Mouse (Mus musculus) embryonic stem cell, embryonic (primary cell): ENCODE results near the gene Cd3e.

Experiments used
- CTCF ChIA-PET, 4 experiments: fragments of 300-600 bp in 2 of 4; fragments of 350-600 bp in 2 of 4; sonication (Branson Sonifier 250); formaldehyde crosslinking; loops; one replicate each; lab custom pipeline; 2022; ENCODE audit warnings: inconsistent platforms in 2 of 4; lab: Charles Lee
- POLR2A ChIA-PET, 4 experiments: fragments of 300-600 bp in 2 of 4; fragments of 350-600 bp in 2 of 4; sonication (Branson Sonifier 250); formaldehyde crosslinking; loops; one replicate each; lab custom pipeline; 2022; ENCODE audit warnings: antibody characterized with exemption in 4 of 4, inconsistent platforms in 1 of 4; lab: Charles Lee

Cd3e gene

DNA sequence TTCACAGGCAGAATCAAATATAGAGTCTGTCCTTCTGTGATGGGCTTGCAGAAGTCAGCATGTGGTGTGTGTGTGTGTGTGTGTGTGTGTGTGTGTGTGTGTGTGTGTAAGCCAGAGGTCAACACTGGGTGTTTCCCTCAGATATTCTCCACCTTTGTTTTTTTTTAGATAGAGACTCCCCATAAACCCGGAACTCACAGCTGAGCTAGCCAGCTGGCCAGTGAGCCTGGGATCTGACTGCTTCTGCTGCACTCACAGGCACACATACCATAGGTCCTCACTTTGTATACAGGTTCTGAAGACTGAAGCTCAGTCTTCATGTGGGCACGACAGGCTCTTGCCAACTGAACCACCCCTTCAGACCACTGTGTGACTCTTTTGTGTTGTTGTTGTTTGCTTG lies 22.8 kb upstream of the Cd3e start:
- ChIA-PET POLR2A (interaction anchor here in 1 of 4 experiments (0.6 kb wide), 1 partner anchor 23 kb away, joined by 4 read pairs; the partner anchor contains the start of gene Cd3e), CTCF (no interaction called here)

- ChIA-PET POLR2A (interaction anchor here in 2 of 4 experiments (0.8 to 2.7 kb wide), 7 partner anchors 11 to 92 kb away, joined by 3 to 27 read pairs (median 4); partner anchors contain the start of gene Ube4a (in 1 of the 2)), CTCF (interaction anchor here in 1 of 4 experiments (0.6 kb wide), 1 partner anchor 92 kb away, joined by 3 read pairs; no protein-coding TSS in a partner anchor)
These were observed 20.9 kb upstream of the Cd3e start for GRCm38 (mm10) chr9:45030341-45030740.

DNA sequence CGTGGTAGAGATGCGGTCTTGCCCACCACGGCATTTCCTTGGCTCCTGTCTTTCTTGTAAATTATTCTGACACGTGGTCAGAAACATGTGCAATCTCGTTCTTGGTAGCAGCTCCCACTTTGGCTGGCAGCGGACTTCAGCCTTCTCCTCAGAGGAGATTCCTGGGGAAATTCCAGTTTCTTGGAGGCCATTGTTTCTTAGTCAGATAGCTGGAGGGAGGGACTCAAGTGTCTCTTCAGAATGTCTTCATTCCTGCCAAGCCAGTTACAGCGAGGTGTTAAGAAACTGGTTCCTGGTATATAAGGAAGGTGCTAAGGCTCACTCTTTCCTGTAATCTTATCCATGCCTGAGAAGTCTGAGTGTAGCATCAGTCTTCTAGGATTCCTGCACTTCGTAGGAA lies 17.9 kb upstream of the Cd3e start:
- ChIA-PET CTCF (no interaction called here), POLR2A (interaction anchor here in 1 of 4 experiments (1.5 kb wide), 1 partner anchor 14 kb away, joined by 3 read pairs; no protein-coding TSS in a partner anchor)

DNA sequence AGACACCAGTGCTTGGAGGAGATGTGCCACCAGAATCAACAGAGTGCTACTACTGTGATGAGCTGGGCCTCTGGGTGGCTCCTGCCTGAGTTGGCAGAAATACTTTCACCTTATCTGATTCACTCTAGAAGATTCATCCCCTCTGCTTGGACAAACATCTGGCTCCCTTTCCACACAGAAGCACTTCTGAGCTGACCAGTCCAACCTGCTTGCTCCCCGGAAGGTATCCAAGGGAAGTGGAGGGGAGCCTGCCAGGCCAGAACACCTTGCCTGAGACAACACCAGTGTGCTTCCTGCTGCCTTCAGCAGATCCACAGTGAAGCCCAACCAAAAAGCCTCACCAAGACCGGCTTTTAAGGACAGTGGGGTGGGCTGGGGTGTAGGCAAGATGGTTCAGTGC lies 14.8 kb upstream of the Cd3e start:
- POLR2A ChIA-PET, result interaction anchor here in 1 of 4 experiments (0.7 to 1.8 kb wide), 3 partner anchors 13 to 28 kb away, joined by 3 to 6 read pairs (median 4); no protein-coding TSS in a partner anchor
- CTCF ChIA-PET, result interaction anchor here in 2 of 4 experiments (0.7 to 3.1 kb wide), 4 partner anchors 110 to 407 kb away, joined by 3 to 30 read pairs (median 9); no protein-coding TSS in a partner anchor

GRCm38 (mm10) chr9:45023638-45024037 lies 14.2 kb upstream of the Cd3e start:
- ChIA-PET POLR2A (interaction anchor here in 1 of 4 experiments (0.7 to 1.8 kb wide), 4 partner anchors 14 to 173 kb away, joined by 3 to 6 read pairs (median 4); no protein-coding TSS in a partner anchor), CTCF (interaction anchor here in 3 of 4 experiments (0.6 to 3.1 kb wide), 9 partner anchors 12 to 408 kb away, joined by 3 to 30 read pairs (median 6); no protein-coding TSS in a partner anchor)

GRCm38 (mm10) chr9:45022800-45023199 lies 13.4 kb upstream of the Cd3e start:
- ChIA-PET POLR2A (interaction anchor here in 2 of 4 experiments (0.9 to 1.8 kb wide), 5 partner anchors 15 to 174 kb away, joined by 3 to 6 read pairs (median 3); no protein-coding TSS in a partner anchor), CTCF (interaction anchor here (0.5 to 3.1 kb wide), 45 partner anchors 9 to 389 kb away, joined by 3 to 32 read pairs (median 4); partner anchors contain the start of genes Cd3g (in 1 of the 4), Mpzl2 (in 1 of the 4) and Scn4b (in 1 of the 4))

DNA sequence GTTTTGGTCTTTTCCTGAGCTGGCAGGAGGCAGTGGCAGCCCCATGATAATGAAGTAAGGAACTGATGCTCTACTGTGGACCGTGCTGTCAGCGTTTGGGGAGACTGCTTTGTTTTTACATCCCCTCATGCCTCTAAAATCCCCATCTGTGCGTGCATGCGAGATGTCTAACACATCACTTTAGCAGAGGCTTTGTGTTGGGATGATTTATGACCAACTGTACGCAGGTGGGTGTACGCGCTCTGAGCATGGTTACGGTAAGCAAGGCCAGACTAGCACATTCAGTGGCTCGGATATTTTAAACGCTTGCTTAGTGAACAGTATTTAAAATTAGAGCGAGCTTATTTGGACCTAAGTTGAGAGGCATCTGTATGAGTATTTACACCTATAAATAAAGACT lies 8.6 kb upstream of the Cd3e start:
- ChIA-PET POLR2A (no interaction called here), CTCF (interaction anchor here in 1 of 4 experiments (0.6 kb wide), 1 partner anchor 51 kb away, joined by 3 read pairs; no protein-coding TSS in a partner anchor)

- POLR2A ChIA-PET, result no interaction called here
- CTCF ChIA-PET, result interaction anchor here in 1 of 4 experiments (0.6 kb wide), 1 partner anchor 176 kb away, joined by 3 read pairs; no protein-coding TSS in a partner anchor
These were observed 6.4 kb upstream of the Cd3e start for GRCm38 (mm10) chr9:45015841-45016240.

- ChIA-PET POLR2A (interaction anchor here in 1 of 4 experiments (0.5 kb wide), 1 partner anchor 47 kb away, joined by 3 read pairs; no protein-coding TSS in a partner anchor), CTCF (no interaction called here)
These were observed 5.5 kb upstream of the Cd3e start for GRCm38 (mm10) chr9:45014879-45015278.

DNA sequence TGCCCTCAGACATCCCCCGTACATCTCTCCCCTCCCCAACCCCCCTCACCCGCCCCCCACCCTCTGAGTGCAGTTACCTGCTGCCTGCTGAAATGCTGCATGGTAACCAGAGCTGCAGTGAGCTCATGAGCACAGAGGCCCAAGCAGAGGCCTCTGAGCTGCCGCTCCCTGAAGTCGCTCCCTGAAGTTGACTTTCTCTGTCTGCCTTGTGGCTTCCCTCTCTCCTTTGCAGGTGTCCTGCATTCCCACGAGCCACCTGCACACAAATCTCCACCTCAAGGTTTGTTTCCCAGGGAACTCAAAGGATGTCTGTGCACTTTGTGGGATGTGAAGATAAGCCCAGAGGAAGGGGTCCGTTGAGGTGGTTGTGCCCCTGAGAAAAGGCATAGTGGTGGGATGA lies 1.9 kb upstream of the Cd3e start:
- POLR2A ChIA-PET, result interaction anchor here in 1 of 4 experiments (0.6 kb wide), 1 partner anchor 42 kb away, joined by 3 read pairs; no protein-coding TSS in a partner anchor

GRCm38 (mm10) chr9:45010461-45010860 lies 1.0 kb upstream of the Cd3e start:
- CTCF ChIA-PET, result interaction anchor here in 1 of 4 experiments (0.6 kb wide), 1 partner anchor 325 kb away, joined by 4 read pairs; no protein-coding TSS in a partner anchor
- POLR2A ChIA-PET, result interaction anchor here in 1 of 4 experiments (1.0 kb wide), 1 partner anchor 30 kb away, joined by 3 read pairs; no protein-coding TSS in a partner anchor

More for the DNA sequence above, 1.9 kb upstream of the Cd3e start:
- CTCF ChIA-PET, result interaction anchor here in 2 of 4 experiments (0.6 to 1.0 kb wide), 2 partner anchors 12 to 108 kb away, joined by 4 to 10 read pairs; no protein-coding TSS in a partner anchor

DNA sequence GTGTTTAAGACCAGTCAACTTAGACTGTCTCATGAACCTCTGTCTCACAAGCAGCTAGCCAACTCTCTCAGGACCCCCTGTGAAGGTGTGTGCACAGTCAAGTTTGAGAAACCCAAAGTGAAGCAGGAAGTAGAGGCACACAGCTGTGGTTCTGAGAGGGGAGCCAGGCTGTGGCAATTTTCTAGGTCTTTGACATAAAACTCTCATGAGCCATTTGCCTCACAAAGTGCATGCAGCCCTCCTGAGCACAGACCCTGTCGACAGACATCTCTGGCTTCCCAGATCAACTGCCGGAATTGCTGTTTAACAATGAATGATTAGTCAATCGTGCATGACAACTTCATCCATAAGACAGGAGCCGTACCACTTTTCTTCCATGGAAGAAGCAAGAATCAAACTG lies 1.1 kb downstream of the Cd3e start:
- CTCF ChIA-PET, result no interaction called here
- POLR2A ChIA-PET, result interaction anchor here in 1 of 4 experiments (1.6 kb wide), 1 partner anchor 9 kb away, joined by 6 read pairs; no protein-coding TSS in a partner anchor

DNA sequence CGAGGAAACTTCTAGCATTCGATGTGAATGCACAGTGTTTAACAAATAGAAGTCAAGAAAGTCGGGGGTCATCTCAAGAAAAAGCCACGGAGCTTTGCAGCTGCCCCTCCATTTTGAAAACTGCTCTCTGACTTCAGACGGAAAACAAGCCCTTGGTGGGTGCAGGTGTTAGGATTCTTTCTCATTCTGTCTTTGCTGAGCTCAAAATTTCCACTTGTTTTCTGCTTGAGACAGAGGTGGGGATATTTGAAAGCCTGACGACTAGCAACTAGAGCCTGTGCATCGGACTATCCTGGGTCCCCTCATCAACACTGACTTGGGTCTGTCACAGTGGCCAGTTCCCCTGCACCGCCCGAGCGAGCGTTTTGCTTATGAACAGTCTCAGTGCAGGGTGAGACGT lies 2.0 kb downstream of the Cd3e start:
- ChIA-PET POLR2A (interaction anchor here in 1 of 4 experiments (1.6 kb wide), 1 partner anchor 8 kb away, joined by 6 read pairs; no protein-coding TSS in a partner anchor), CTCF (no interaction called here)

GRCm38 (mm10) chr9:45000249-45000648 lies 9.2 kb downstream of the Cd3e start:
- POLR2A ChIA-PET, result interaction anchor here in 1 of 4 experiments (1.0 to 1.8 kb wide), 2 partner anchors 42 to 145 kb away, joined by 4 to 6 read pairs; no protein-coding TSS in a partner anchor
- CTCF ChIA-PET, result no interaction called here

GRCm38 (mm10) chr9:44999776-45000175 lies 9.7 kb downstream of the Cd3e start:
- POLR2A ChIA-PET, result interaction anchor here in 2 of 4 experiments (1.0 to 1.3 kb wide), 2 partner anchors 9 to 18 kb away, joined by 3 to 6 read pairs; no protein-coding TSS in a partner anchor
- CTCF ChIA-PET, result interaction anchor here in 1 of 4 experiments (1.7 kb wide), 1 partner anchor 134 kb away, joined by 5 read pairs; no protein-coding TSS in a partner anchor

GRCm38 (mm10) chr9:44999171-44999570 lies 10.3 kb downstream of the Cd3e start:
- ChIA-PET POLR2A (interaction anchor here in 3 of 4 experiments (0.6 to 1.4 kb wide), 5 partner anchors 9 to 133 kb away, joined by 3 to 6 read pairs (median 3); no protein-coding TSS in a partner anchor), CTCF (interaction anchor here in 3 of 4 experiments (0.6 to 1.7 kb wide), 3 partner anchors 23 to 135 kb away, joined by 3 to 5 read pairs (median 4); no protein-coding TSS in a partner anchor)

- CTCF ChIA-PET, result interaction anchor here in 2 of 4 experiments (0.7 to 1.7 kb wide), 3 partner anchors 31 to 189 kb away, joined by 3 to 6 read pairs (median 5); no protein-coding TSS in a partner anchor
These were observed 11.3 kb downstream of the Cd3e start for GRCm38 (mm10) chr9:44998138-44998537.

GRCm38 (mm10) chr9:44996590-44996989 lies 12.8 kb downstream of the Cd3e start:
- ChIA-PET CTCF (no interaction called here), POLR2A (interaction anchor here in 1 of 4 experiments (0.5 kb wide), 1 partner anchor 52 kb away, joined by 4 read pairs; no protein-coding TSS in a partner anchor)

More at GRCm38 (mm10) chr9:44998138-44998537, 11.3 kb downstream of the Cd3e start:
- POLR2A ChIA-PET, result interaction anchor here in 2 of 4 experiments (0.6 to 1.4 kb wide), 3 partner anchors 9 to 125 kb away, joined by 3 read pairs; no protein-coding TSS in a partner anchor
